Mouse (Mus musculus): ENCODE results near the gene Zfp146. TPM values are rescaled to one million over a fixed set of nuclear protein-coding genes. Genes with fewer than 3 reads are reported as not detected.
"Not testable (repeated sequence)": the region's sequence is repeated elsewhere in the genome, so short reads cannot be mapped to it uniquely, and the experiment has no call there.

Gene Zfp146
- polyA plus RNA-seq, 1 experiment, result 7.3 TPM

- no peak overlapping the region for H3K27ac ChIP-seq (ENCODE audit: insufficient read depth, low read length)
- DNase-seq (ENCODE audit: low read depth in 1 of 2, low spot score in 2 of 2), result peak in 1 of 2 experiments; percentile 61
- no peaks in the 10 kb centered on the region for H3K4me1 ChIP-seq (ENCODE audit: control insufficient read depth, insufficient read depth, insufficient read length)
Measured at GRCm38 (mm10) chr7:30205383-30205782, 35.8 kb upstream of the Zfp146 start.

GRCm38 (mm10) chr7:30204380-30204779 lies 34.8 kb upstream of the Zfp146 start:
- no peak for TF ChIP-seq CTCF (IDR thresholded peaks at IDR 0.05; ENCODE audit: extremely low read depth, insufficient read depth, insufficient read length, insufficient replicate concordance)
- no peak for TF ChIP-seq POLR2A (IDR thresholded peaks at IDR 0.05; ENCODE audit: low read depth, low read length)
- Histone ChIP-seq H3K36me3 (ENCODE audit: control insufficient read depth, insufficient read depth, low read length) (no peaks in the 10 kb centered on the region), H3K27ac (ENCODE audit: insufficient read depth, low read length) (no peak overlapping the region), H3K4me1 (ENCODE audit: control insufficient read depth, insufficient read depth, insufficient read length) (no peaks in the 10 kb centered on the region), H3K4me3 (ENCODE audit: extremely low read depth, insufficient read depth, insufficient read length) (peak overlapping the region; percentile 15; the same call in 1 of the 2 replicates), H3K27me3 (ENCODE audit: control insufficient read depth, insufficient read depth, low read length) (no peaks in the 10 kb centered on the region)
- WGBS, result 62% methylated on average over 8 of the region's 8 CpGs
- no peak for DNase-seq (ENCODE audit: low read depth in 1 of 2, low spot score in 2 of 2)

More at GRCm38 (mm10) chr7:30205383-30205782, 35.8 kb upstream of the Zfp146 start:
- 3% methylated on average over 2 of the region's 2 CpGs for WGBS
- Histone ChIP-seq H3K27me3 (ENCODE audit: control insufficient read depth, insufficient read depth, low read length) (no peaks in the 10 kb centered on the region), H3K4me3 (ENCODE audit: extremely low read depth, insufficient read depth, insufficient read length) (no peak overlapping the region), H3K36me3 (ENCODE audit: control insufficient read depth, insufficient read depth, low read length) (no peaks in the 10 kb centered on the region)
- TF ChIP-seq POLR2A (IDR thresholded peaks at IDR 0.05; ENCODE audit: low read depth, low read length) (no peak), CTCF (IDR thresholded peaks at IDR 0.05; ENCODE audit: extremely low read depth, insufficient read depth, insufficient read length, insufficient replicate concordance) (peak; percentile 65; the same call in 1 of the 2 replicates)

- H3K36me3 ChIP-seq (ENCODE audit: control insufficient read depth, insufficient read depth, low read length), result no peaks in the 10 kb centered on the region
- no peak overlapping the region for H3K27ac ChIP-seq (ENCODE audit: insufficient read depth, low read length)
- WGBS, result 92% methylated on average over 11 of the region's 11 CpGs
- no peaks in the 10 kb centered on the region for H3K4me1 ChIP-seq (ENCODE audit: control insufficient read depth, insufficient read depth, insufficient read length)
- no peak for DNase-seq (ENCODE audit: low read depth in 1 of 2, low spot score in 2 of 2)
- no peak overlapping the region for H3K4me3 ChIP-seq (ENCODE audit: extremely low read depth, insufficient read depth, insufficient read length)
- no peaks in the 10 kb centered on the region for H3K27me3 ChIP-seq (ENCODE audit: control insufficient read depth, insufficient read depth, low read length)
- no peak for TF ChIP-seq CTCF (IDR thresholded peaks at IDR 0.05; ENCODE audit: extremely low read depth, insufficient read depth, insufficient read length, insufficient replicate concordance)
- TF ChIP-seq POLR2A (IDR thresholded peaks at IDR 0.05; ENCODE audit: low read depth, low read length), result no peak
Measured at GRCm38 (mm10) chr7:30202895-30203690, 33.5 kb upstream of the Zfp146 start.

GRCm38 (mm10) chr7:30200661-30201060 lies 31.1 kb upstream of the Zfp146 start:
- H3K36me3 ChIP-seq (ENCODE audit: control insufficient read depth, insufficient read depth, low read length); H3K4me3 ChIP-seq (ENCODE audit: extremely low read depth, insufficient read depth, insufficient read length); H3K4me1 ChIP-seq (ENCODE audit: control insufficient read depth, insufficient read depth, insufficient read length); H3K27ac ChIP-seq (ENCODE audit: insufficient read depth, low read length); DNase-seq (ENCODE audit: low read depth in 1 of 2, low spot score in 2 of 2); H3K27me3 ChIP-seq (ENCODE audit: control insufficient read depth, insufficient read depth, low read length): not testable (repeated sequence)
- WGBS, result 93% methylated on average over 5 of the region's 5 CpGs

GRCm38 (mm10) chr7:30200200-30200599 lies 30.6 kb upstream of the Zfp146 start:
- WGBS, result 94% methylated on average over 5 of the region's 5 CpGs
- H3K4me1 ChIP-seq (ENCODE audit: control insufficient read depth, insufficient read depth, insufficient read length), result no peaks in the 10 kb centered on the region
- H3K4me3 ChIP-seq (ENCODE audit: extremely low read depth, insufficient read depth, insufficient read length), result no peak overlapping the region
- H3K36me3 ChIP-seq (ENCODE audit: control insufficient read depth, insufficient read depth, low read length), result no peaks in the 10 kb centered on the region
- H3K27ac ChIP-seq (ENCODE audit: insufficient read depth, low read length), result no peak overlapping the region
- TF ChIP-seq POLR2A (IDR thresholded peaks at IDR 0.05; ENCODE audit: low read depth, low read length) (no peak), CTCF (IDR thresholded peaks at IDR 0.05; ENCODE audit: extremely low read depth, insufficient read depth, insufficient read length, insufficient replicate concordance) (no peak)
- no peak for DNase-seq (ENCODE audit: low read depth in 1 of 2, low spot score in 2 of 2)
- no peaks in the 10 kb centered on the region for H3K27me3 ChIP-seq (ENCODE audit: control insufficient read depth, insufficient read depth, low read length)

GRCm38 (mm10) chr7:30199498-30200139 lies 30.1 kb upstream of the Zfp146 start:
- no peaks in the 10 kb centered on the region for H3K27me3 ChIP-seq (ENCODE audit: control insufficient read depth, insufficient read depth, low read length)
- 86% methylated on average over 18 of the region's 18 CpGs for WGBS
- TF ChIP-seq POLR2A (IDR thresholded peaks at IDR 0.05; ENCODE audit: low read depth, low read length) (no peak), CTCF (IDR thresholded peaks at IDR 0.05; ENCODE audit: extremely low read depth, insufficient read depth, insufficient read length, insufficient replicate concordance) (no peak)
- H3K36me3 ChIP-seq (ENCODE audit: control insufficient read depth, insufficient read depth, low read length), result no peaks in the 10 kb centered on the region
- no peak overlapping the region for H3K27ac ChIP-seq (ENCODE audit: insufficient read depth, low read length)
- no peak overlapping the region for H3K4me3 ChIP-seq (ENCODE audit: extremely low read depth, insufficient read depth, insufficient read length)
- DNase-seq (ENCODE audit: low read depth in 1 of 2, low spot score in 2 of 2), result no peak
- no peaks in the 10 kb centered on the region for H3K4me1 ChIP-seq (ENCODE audit: control insufficient read depth, insufficient read depth, insufficient read length)

- Histone ChIP-seq H3K4me1 (ENCODE audit: control insufficient read depth, insufficient read depth, insufficient read length) (no peaks in the 10 kb centered on the region; the same call in 1 of the 2 replicates), H3K27me3 (ENCODE audit: control insufficient read depth, insufficient read depth, low read length) (no peaks in the 10 kb centered on the region), H3K36me3 (ENCODE audit: control insufficient read depth, insufficient read depth, low read length) (no peaks in the 10 kb centered on the region), H3K4me3 (ENCODE audit: extremely low read depth, insufficient read depth, insufficient read length) (no peak within 1 kb of the TSS), H3K27ac (ENCODE audit: insufficient read depth, low read length) (no peak within 1 kb of the TSS)
- WGBS, result 12% methylated on average over 8 of the region's 8 CpGs
- DNase-seq (ENCODE audit: low read depth in 1 of 2, low spot score in 2 of 2), result peak; percentile 64 to 65
- no peak for TF ChIP-seq POLR2A (IDR thresholded peaks at IDR 0.05; ENCODE audit: low read depth, low read length)
- TF ChIP-seq CTCF (IDR thresholded peaks at IDR 0.05; ENCODE audit: extremely low read depth, insufficient read depth, insufficient read length, insufficient replicate concordance), result peak; percentile 79; the same call in 1 of the 2 replicates
Measured at GRCm38 (mm10) chr7:30198481-30198971, 29.0 kb upstream of the Zfp146 start, which contains the start of gene Capns1. Gene Capns1, minus strand, starts transcription at chr7:30198811.

Measured in spleen, adult 2 months (tissue).